Mouse (Mus musculus) lung, adult 2 months (tissue): ENCODE data around the gene B3galt5.

Experiments
- CTCF ChIP-seq: fragments of 200-500 bp; IDR thresholded peaks from 2 replicates; pipeline ENCODE4 v1.5.1; 2011; ENCODE audit warnings: mild to moderate bottlenecking, low read length, control low read depth; ENCODE audit not compliant: insufficient read depth
- POLR2A ChIP-seq: fragments of 200-500 bp; IDR thresholded peaks from 2 replicates; pipeline ENCODE4 v1.6.1; 2011; ENCODE audit warnings: low read depth, mild to moderate bottlenecking, control low read depth, low read length, borderline replicate concordance; ENCODE audit errors: extremely low read depth

GRCm38 (mm10) chr16:96231251-96231650 is 4.3 kb upstream of the B3galt5 start:
- TF ChIP-seq CTCF = no peak
- TF ChIP-seq POLR2A = no peak
